Mouse (Mus musculus) lung, embryonic 14.5 days (tissue): Measurements from ENCODE around the gene Hspbp1. TPM values are rescaled to one million over a fixed set of nuclear protein-coding genes. Genes with fewer than 3 reads are reported as not detected.

ENCODE experiments used
- ATAC-seq: fragments of 200-750 bp; cut with Nextera tagmentation; 2 replicates; pipeline ENCODE4 v1.8.0; 2017; ENCODE audit warnings: mild to moderate bottlenecking, moderate TSS enrichment, moderate library complexity; ENCODE audit not compliant: insufficient read depth
- DNase-seq: peaks from one replicate; pipeline ENCODE4 v3.0.0-alpha.2; 2015
- H3K27ac ChIP-seq: fragments of 300-500 bp; sonication (generic); 2 replicates; pipeline ENCODE4 v1.5.1; 2014; ENCODE audit warnings: low read depth, mild to moderate bottlenecking, moderate library complexity
- H3K27me3 ChIP-seq: fragments of 300-500 bp; sonication (generic); 2 replicates; pipeline ENCODE4 v1.6.1; 2014; ENCODE audit warnings: low read length, control low read depth; ENCODE audit not compliant: insufficient read depth
- H3K36me3 ChIP-seq: fragments of 300-500 bp; sonication (generic); 2 replicates; pipeline ENCODE4 v1.6.1; 2014; ENCODE audit warnings: control low read depth; ENCODE audit not compliant: insufficient read depth
- H3K4me1 ChIP-seq: fragments of 300-500 bp; sonication (generic); 2 replicates; pipeline ENCODE4 v1.6.1; 2014; ENCODE audit warnings: antibody characterized with exemption, control low read depth; ENCODE audit not compliant: insufficient read depth
- H3K4me2 ChIP-seq: fragments of 300-500 bp; sonication (generic); 2 replicates; pipeline ENCODE4 v1.6.1; 2014; ENCODE audit warnings: mild to moderate bottlenecking
- H3K4me3 ChIP-seq: fragments of 300-500 bp; sonication (generic); 2 replicates; pipeline ENCODE4 v1.5.1; 2014; ENCODE audit warnings: low read depth, low read length
- H3K9ac ChIP-seq: fragments of 300-500 bp; sonication (generic); 2 replicates; pipeline ENCODE4 v1.6.1; 2014
- H3K9me3 ChIP-seq: fragments of 300-500 bp; sonication (generic); 2 replicates; pipeline ENCODE4 v1.6.1; 2016; ENCODE audit warnings: low read depth, low read length, control low read depth
- CTCF ChIP-seq: IDR thresholded peaks from 2 replicates; pipeline ENCODE4 v1.5.1; 2016; ENCODE audit warnings: antibody characterized with exemption, low read depth
- WGBS: fragments of 180-500 bp; shearing (Covaris S2); extraction: QIAGEN DNeasy Blood & Tissue Kit; methylation state at CpG from one replicate; pipeline ENCODE4 v1.1.7; 2014; 5-methylcytosine and 5-hydroxymethylcytosine counted together
- polyA plus RNA-seq: library from polyadenylated mRNA; unstranded; fragments of >200 nt; fragmentation: Nextera tagmentation; extraction: Ambion mirVana; gene quantifications from 2 replicates; pipeline ENCODE4 v1.2.1, GENCODE M21; 2014

Gene Hspbp1
- polyA plus RNA-seq, 1 experiment from 2014 or later, result 98.5 TPM

DNA sequence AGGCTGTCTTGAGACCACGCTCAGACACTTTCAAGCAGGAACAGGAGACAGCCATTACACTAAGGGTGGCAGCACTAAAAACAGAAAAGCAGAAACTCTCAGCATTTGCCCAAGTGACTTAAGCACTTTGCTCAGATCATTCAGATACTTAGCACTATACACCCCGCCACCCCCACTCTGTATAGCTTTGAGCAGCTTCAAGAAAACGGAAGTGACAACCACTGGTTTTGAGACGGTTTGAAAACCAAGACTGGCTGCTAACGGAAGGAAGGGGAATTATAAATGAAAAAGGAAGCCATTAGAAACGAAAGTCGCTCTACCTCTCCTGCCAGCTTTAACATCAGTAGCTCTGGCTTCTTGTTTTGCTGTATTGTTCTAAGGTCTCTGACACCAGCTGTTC, 31.1 kb downstream of the Hspbp1 start:
- WGBS, result 80% methylated on average over 7 of the region's 7 CpGs
- no peak for TF ChIP-seq CTCF

GRCm38 (mm10) chr7:4653351-4653750, 31.5 kb downstream of the Hspbp1 start:
- no peak overlapping the region for H3K4me2 ChIP-seq
- 79% methylated on average over 5 of the region's 5 CpGs for WGBS
- no peaks in the 10 kb centered on the region for H3K27me3 ChIP-seq
- no peak overlapping the region for H3K9ac ChIP-seq
- DNase-seq, result no peak
- H3K27ac ChIP-seq, result no peak overlapping the region
- peaks cover 15% of the 10 kb centered on the region; the same call in 1 of the 2 replicates for H3K36me3 ChIP-seq
- no peak for ATAC-seq
- no peaks in the 10 kb centered on the region for H3K9me3 ChIP-seq
- H3K4me1 ChIP-seq, result 0 out of 2 replicates have a peak, but pooled peaks cover 6% of the 10 kb centered on the region
- no peak overlapping the region for H3K4me3 ChIP-seq
- no peak for TF ChIP-seq CTCF

More for the DNA sequence above, 31.1 kb downstream of the Hspbp1 start:
- Histone ChIP-seq H3K27ac (0 out of 2 replicates have a peak overlapping the region, but pooled peaks have one; percentile 0), H3K36me3 (peaks cover 15% of the 10 kb centered on the region; the same call in 1 of the 2 replicates), H3K4me3 (no peak overlapping the region), H3K9ac (no peak overlapping the region), H3K9me3 (no peaks in the 10 kb centered on the region), H3K4me2 (no peak overlapping the region), H3K27me3 (no peaks in the 10 kb centered on the region), H3K4me1 (0 out of 2 replicates have a peak, but pooled peaks cover 6% of the 10 kb centered on the region)
- ATAC-seq (no peak), DNase-seq (peak; percentile 24)

- Histone ChIP-seq H3K4me3 (no peak overlapping the region), H3K27ac (no peak overlapping the region), H3K27me3 (no peaks in the 10 kb centered on the region), H3K9me3 (no peaks in the 10 kb centered on the region), H3K4me2 (no peak overlapping the region), H3K4me1 (0 out of 2 replicates have a peak, but pooled peaks cover 4% of the 10 kb centered on the region), H3K36me3 (peaks cover 15% of the 10 kb centered on the region; the same call in 1 of the 2 replicates), H3K9ac (no peak overlapping the region)
- no peak for DNase-seq
- no peak for TF ChIP-seq CTCF
- ATAC-seq, result no peak
- WGBS, result 83% methylated on average over 5 of the region's 5 CpGs
Measured at GRCm38 (mm10) chr7:4652726-4653125, 32.1 kb downstream of the Hspbp1 start.

GRCm38 (mm10) chr7:4651581-4651980, 33.3 kb downstream of the Hspbp1 start:
- H3K4me1 ChIP-seq, result no peaks in the 10 kb centered on the region
- no peak for TF ChIP-seq CTCF
- WGBS, result 68% methylated on average over 8 of the region's 8 CpGs

GRCm38 (mm10) chr7:4647992-4648391, 36.9 kb downstream of the Hspbp1 start:
- H3K9ac ChIP-seq, result no peak overlapping the region
- no peak overlapping the region for H3K4me3 ChIP-seq
- H3K4me2 ChIP-seq, result no peak overlapping the region
- TF ChIP-seq CTCF, result no peak
- ATAC-seq (no peak), DNase-seq (no peak)
- H3K4me1 ChIP-seq, result no peaks in the 10 kb centered on the region
- no peak overlapping the region for H3K27ac ChIP-seq
- no peaks in the 10 kb centered on the region for H3K27me3 ChIP-seq
- H3K9me3 ChIP-seq, result no peaks in the 10 kb centered on the region
- WGBS, result 85% methylated on average over 2 of the region's 2 CpGs
- H3K36me3 ChIP-seq, result peaks cover 45% of the 10 kb centered on the region

More at GRCm38 (mm10) chr7:4651581-4651980, 33.3 kb downstream of the Hspbp1 start:
- H3K9me3 ChIP-seq, result no peaks in the 10 kb centered on the region
- H3K27ac ChIP-seq, result no peak overlapping the region
- H3K27me3 ChIP-seq, result no peaks in the 10 kb centered on the region
- no peak overlapping the region for H3K4me3 ChIP-seq
- H3K36me3 ChIP-seq, result peaks cover 20% of the 10 kb centered on the region; the same call in 1 of the 2 replicates
- no peak for DNase-seq
- no peak for ATAC-seq
- no peak overlapping the region for H3K4me2 ChIP-seq
- H3K9ac ChIP-seq, result no peak overlapping the region

DNA sequence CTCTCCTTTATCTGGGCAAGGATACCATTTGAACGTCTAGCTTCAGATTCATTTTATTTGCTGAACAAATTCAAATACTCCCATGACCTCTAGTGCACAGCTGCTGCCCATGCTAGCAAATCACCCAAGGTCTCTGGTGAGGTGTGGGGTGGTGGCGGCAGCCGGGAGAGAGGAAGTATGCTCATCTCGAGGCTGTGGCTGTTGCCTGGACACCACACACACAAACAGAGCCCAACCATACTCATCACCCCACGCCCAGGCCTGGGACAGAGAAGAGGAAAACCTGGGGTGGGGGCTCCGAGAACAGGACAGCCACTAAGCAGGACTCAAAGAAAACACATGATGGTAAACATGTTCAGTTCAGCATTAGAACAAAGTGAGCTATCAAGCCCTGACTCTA, 37.6 kb downstream of the Hspbp1 start:
- DNase-seq (no peak), ATAC-seq (0 out of 2 replicates have a peak, but pooled peaks have one; percentile 17)
- H3K4me3 ChIP-seq, result no peak overlapping the region
- H3K9me3 ChIP-seq, result no peaks in the 10 kb centered on the region
- H3K27me3 ChIP-seq, result no peaks in the 10 kb centered on the region
- no peak overlapping the region for H3K4me2 ChIP-seq
- no peaks in the 10 kb centered on the region for H3K4me1 ChIP-seq
- no peak overlapping the region for H3K27ac ChIP-seq
- H3K36me3 ChIP-seq, result peaks cover 49% of the 10 kb centered on the region
- WGBS, result 44% methylated on average over 6 of the region's 6 CpGs
- H3K9ac ChIP-seq, result no peak overlapping the region; the same call in 1 of the 2 replicates
- TF ChIP-seq CTCF, result no peak

DNA sequence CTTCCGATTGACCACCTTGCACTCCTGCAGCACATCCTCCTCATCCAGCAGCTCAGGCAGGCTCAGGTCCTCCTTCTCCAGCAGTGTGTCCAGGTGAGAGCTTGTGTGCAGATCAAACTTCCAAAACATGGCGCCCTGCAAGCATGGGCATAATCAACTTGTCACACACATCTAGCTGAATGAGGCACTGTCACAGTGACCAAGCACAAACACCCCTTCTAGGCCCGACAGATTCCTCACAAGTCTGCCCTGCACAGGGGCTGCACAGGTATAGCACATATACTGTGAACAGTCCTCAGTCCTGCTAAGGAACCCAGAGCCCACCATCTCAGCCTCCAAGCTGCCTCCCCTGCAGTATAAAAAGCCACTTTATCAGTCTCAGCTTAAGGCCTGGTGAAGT, 38.1 kb downstream of the Hspbp1 start:
- Histone ChIP-seq H3K36me3 (peaks cover 53% of the 10 kb centered on the region), H3K9ac (no peak overlapping the region; the same call in 1 of the 2 replicates), H3K4me2 (no peak overlapping the region), H3K4me1 (no peaks in the 10 kb centered on the region), H3K27ac (no peak overlapping the region), H3K9me3 (no peaks in the 10 kb centered on the region), H3K27me3 (no peaks in the 10 kb centered on the region), H3K4me3 (no peak overlapping the region)
- WGBS, result 83% methylated on average over 3 of the region's 3 CpGs
- TF ChIP-seq CTCF, result no peak
- ATAC-seq (no peak), DNase-seq (no peak)
